Mouse (Mus musculus) splenic B cell, adult 2 months (primary cell): ENCODE measurements around the gene Tmem108.
"Not testable (repeated sequence)": the region's sequence is repeated elsewhere in the genome, so short reads cannot be mapped to it uniquely, and the experiment has no call there.

ENCODE experiments used
- DNase-seq: peaks from one replicate; pipeline ENCODE4 v3.0.0-alpha.2; 2011; ENCODE audit warnings: low read depth, low spot score
- H3K27me3 ChIP-seq: 2 replicates; pipeline ENCODE4 v1.6.1; 2012; ENCODE audit warnings: mild to moderate bottlenecking, low read length, moderate library complexity, mixed read lengths; ENCODE audit not compliant: control insufficient read depth, poor library complexity, insufficient read depth, severe bottlenecking
- H3K36me3 ChIP-seq: 2 replicates; pipeline ENCODE4 v1.6.1; 2012; ENCODE audit warnings: mild to moderate bottlenecking, low read length, moderate library complexity, mixed read lengths; ENCODE audit not compliant: control insufficient read depth, poor library complexity, insufficient read depth, severe bottlenecking

The Tmem108 gene

DNA sequence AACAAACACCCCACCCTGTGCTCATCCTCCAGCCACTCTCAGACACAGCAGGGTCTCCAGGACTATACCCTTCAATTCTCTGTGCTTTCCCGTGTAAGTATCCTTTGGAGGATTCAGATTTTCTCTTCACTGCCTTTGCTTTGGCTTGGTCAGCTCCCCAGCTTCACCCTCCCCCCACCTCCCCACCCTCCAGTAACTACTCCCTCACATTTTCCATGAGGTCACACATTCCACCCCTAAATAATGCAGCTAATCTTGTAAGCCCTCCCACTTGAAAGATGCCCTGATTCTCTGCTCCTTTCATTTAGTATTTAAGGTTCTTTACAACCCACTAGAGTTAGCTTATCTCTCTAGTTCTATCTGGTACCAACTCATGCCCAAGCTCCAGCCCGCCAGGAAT lies 82.4 kb downstream of the Tmem108 start:
- Histone ChIP-seq H3K27me3 (no peaks in the 10 kb centered on the region), H3K36me3 (no peaks in the 10 kb centered on the region)
- peak; percentile 32 for DNase-seq

DNA sequence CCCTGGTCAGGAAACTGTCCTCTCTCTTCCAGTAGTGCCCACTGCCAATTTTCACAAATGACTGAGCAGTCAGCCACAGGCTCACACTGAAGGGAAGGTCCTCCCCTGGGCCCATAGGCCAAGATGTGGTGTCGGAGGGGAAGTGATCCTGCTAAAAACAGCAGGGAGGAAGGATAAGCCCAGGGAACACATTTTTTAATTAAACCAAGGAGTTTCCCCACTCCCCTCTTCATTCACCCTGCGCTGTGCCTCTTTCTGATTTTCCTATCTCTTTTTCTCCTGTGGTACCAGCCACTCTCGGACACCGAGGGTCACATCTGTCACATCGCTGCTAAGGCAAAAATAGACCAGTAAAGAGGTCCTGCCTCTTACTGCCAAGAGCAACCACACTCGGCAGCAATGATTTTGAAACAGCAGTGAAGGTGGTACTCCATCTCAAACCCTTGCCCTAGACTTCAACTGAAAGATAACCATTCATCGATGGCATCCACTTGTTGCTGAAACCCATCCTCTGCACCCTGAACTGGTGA lies 83.0 kb downstream of the Tmem108 start:
- DNase-seq = no peak
- Histone ChIP-seq H3K27me3 (no peaks in the 10 kb centered on the region), H3K36me3 (no peaks in the 10 kb centered on the region)

DNA sequence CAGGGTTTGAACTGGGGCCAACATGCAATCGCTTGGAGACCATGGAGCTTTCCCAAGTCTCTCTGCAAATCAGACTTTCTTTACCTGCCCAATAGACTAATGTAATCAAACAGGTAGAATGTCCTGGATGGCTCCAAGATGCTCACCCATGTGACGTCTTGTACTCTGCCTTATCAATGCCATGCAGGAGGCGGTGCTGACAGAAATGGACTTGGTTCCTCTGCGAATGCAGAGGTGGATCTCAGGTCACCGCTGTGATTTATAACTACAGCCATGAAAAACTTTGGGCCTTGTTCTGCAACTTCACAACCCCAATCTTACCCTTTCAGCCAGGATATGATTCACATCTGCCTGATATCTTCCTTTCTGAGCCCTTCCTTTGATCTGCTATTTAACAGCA lies 83.8 kb downstream of the Tmem108 start:
- Histone ChIP-seq H3K36me3 (no peaks in the 10 kb centered on the region), H3K27me3 (no peaks in the 10 kb centered on the region)
- no peak for DNase-seq

DNA sequence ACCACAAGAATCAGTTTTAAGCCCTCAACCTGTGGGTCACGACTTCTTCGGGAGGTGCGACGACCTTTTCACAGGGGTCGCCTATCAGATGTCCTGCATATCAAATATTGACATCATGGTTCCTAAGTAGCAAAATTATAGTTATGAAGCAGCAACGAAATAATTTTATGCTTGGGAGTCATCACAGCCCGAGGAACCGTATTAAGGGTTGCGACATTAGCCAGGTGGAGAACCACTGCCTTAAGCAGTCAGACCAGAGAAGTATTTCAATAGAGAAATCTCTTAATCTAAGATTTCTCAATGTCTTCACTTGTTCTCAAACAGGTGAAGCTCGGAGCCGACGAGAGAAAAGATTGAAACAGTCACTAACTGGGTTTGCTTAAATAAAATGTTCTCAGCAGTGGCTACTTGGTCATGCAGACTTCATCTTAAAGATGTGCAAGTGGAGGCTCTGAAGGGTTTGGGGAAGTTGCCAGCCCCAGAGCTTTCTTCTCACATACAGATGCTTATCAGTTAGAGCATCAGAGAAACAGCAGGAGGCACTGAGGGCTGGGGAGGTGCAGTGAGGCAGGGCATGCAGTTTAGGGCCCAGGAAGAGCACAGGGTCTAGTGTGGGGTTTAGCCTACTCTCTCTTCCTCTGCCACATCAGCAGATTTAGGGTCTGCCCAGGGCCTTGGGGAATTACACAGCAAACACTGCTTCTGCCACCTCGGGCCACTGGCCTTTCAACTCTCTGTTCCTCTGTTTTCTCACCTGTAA lies 85.7 kb downstream of the Tmem108 start:
- Histone ChIP-seq H3K36me3 (no peaks in the 10 kb centered on the region), H3K27me3 (no peaks in the 10 kb centered on the region)
- peak; percentile 54 for DNase-seq

DNA sequence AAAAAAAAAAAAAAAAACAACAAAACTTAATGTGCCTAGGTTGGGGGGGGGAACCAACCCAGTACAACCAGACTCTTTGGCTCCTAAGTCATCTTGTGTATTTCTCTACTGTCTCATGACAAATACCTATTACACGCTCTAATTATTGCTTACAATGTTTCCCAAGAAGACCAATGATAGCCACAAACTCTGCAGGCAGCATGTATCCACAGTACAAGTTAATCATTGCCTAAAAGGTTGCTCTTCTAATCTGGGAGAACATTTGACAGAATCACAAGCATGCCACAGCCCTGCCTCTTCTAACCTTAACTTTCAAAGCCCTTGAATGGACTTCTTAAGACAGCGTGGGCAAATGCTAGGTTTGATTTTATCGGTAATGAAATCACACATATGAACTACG lies 88.8 kb downstream of the Tmem108 start:
- DNase-seq = no peak
- H3K27me3 ChIP-seq = no peaks in the 10 kb centered on the region
- H3K36me3 ChIP-seq = no peaks in the 10 kb centered on the region

DNA sequence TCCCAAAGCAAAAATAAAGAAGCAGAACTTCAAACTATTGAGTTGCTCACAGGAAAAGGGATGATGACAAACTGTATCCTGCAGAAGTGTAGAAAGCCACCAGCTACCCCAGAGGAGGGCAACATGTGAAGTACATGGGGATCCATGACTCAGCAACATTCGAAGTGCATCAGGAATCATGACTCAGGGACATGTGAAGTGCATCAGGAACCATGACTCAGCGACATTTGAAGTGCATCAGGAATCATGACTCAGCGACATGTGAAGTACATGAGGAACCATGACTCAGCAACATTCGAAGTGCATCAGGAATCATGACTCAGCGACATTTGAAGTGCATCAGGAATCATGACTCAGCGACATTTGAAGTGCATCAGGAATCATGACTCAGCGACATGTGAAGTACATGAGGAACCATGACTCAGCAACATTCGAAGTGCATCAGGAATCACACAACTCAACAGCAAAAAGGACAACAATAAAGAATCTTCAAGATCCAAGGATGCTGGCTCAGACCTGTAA lies 91.0 kb downstream of the Tmem108 start:
- DNase-seq, H3K27me3 ChIP-seq, H3K36me3 ChIP-seq: not testable (repeated sequence)

DNA sequence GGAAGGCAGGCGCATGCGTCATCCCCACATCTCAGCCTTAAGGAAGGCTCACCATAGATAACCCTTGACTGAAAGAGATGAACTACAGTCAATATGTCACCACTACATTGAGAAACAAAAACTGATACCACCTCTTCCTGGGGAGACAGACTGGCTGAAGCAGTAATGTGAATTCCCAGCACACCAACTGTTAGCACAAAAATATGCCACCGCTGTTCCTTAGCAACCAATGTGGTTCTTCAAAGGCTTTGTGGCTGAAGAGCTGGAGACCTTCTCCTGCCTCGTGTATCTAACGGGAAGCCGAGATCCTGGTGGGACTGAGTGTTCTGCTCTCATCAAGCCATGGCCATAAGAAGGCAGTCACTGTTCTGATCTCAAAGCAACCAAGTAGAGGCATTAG lies 92.8 kb downstream of the Tmem108 start:
- Histone ChIP-seq H3K27me3 (no peaks in the 10 kb centered on the region), H3K36me3 (no peaks in the 10 kb centered on the region)
- no peak for DNase-seq

DNA sequence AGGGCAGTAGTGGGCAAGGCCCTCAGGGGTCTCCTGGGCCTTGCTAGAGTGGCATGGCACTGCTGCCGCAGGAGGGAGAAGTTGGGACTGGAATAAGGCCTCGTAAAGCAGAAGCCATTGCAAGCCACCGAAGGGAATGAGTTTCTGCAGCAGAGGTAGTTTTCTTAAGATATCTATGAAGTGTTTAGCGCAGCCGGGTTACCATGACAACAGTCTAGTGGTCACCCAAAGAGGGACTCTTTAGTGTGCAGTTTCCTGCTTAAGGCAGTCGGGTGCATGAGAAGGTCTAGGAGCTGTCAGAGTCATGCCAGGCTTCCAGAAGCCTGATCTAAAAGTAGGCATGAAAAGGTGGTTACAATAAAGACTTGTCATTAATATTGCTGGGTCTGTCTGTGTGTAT lies 95.8 kb downstream of the Tmem108 start:
- Histone ChIP-seq H3K27me3 (no peaks in the 10 kb centered on the region), H3K36me3 (no peaks in the 10 kb centered on the region)
- DNase-seq = no peak

DNA sequence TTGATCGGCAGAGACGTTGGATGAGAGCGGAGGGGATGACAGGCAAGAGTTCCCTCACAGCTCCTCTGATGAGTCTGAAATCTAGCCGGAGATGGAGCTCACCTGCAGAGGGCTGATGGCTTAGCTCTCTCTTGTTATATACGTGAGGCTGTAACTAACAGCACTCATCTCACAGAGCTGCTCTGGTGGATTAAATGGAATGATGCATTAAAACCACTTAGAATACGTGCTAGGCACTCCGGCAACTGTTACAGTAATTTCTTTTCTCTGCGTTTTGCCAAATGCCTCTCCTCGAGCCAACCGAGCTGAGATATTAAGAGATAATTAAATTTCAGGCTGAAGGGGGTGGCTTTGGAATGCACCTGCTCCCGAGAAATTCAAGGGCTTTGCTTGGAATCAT lies 97.5 kb downstream of the Tmem108 start:
- no peak for DNase-seq
- Histone ChIP-seq H3K27me3 (no peaks in the 10 kb centered on the region), H3K36me3 (no peaks in the 10 kb centered on the region)

DNA sequence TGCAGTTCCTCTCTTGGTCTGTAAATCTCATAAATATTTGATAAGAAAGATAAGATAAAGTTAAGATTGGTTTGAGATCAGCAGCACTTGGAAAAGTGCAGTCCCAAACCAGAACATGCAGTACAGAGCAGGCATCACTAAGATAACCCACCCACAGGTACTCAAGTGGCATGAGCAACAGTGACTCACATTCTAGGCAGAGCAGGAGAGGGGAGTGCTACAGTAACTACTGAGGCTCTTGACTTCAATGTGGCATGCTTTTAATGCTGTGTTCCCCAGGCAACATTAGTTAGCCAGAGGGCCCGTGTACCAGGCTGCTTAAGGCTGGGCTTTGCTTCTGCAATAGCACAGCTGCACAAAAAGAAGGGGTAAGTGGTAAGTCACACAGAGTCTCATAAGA lies 99.8 kb downstream of the Tmem108 start:
- DNase-seq = no peak
- no peaks in the 10 kb centered on the region for H3K36me3 ChIP-seq
- no peaks in the 10 kb centered on the region for H3K27me3 ChIP-seq

DNA sequence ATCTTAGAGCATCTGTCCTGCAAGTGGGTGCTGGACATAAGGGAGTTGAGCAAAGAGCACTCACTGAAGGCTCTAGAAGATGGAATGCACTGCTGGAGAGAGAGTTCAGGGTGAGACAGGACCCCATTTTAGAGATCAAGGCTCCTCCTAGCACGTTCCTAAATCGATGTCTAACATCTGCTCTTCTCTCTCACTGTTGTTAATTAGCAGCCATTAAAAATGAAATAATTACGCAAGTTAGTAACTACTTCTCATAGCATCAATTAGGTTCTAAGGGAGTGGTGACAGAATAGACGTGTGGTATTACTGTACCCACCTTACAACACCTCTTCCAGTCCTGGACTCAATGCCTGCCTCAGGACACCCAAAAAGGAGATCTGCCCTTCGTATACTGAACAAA lies 103.7 kb downstream of the Tmem108 start:
- no peak for DNase-seq
- no peaks in the 10 kb centered on the region for H3K27me3 ChIP-seq
- no peaks in the 10 kb centered on the region for H3K36me3 ChIP-seq

DNA sequence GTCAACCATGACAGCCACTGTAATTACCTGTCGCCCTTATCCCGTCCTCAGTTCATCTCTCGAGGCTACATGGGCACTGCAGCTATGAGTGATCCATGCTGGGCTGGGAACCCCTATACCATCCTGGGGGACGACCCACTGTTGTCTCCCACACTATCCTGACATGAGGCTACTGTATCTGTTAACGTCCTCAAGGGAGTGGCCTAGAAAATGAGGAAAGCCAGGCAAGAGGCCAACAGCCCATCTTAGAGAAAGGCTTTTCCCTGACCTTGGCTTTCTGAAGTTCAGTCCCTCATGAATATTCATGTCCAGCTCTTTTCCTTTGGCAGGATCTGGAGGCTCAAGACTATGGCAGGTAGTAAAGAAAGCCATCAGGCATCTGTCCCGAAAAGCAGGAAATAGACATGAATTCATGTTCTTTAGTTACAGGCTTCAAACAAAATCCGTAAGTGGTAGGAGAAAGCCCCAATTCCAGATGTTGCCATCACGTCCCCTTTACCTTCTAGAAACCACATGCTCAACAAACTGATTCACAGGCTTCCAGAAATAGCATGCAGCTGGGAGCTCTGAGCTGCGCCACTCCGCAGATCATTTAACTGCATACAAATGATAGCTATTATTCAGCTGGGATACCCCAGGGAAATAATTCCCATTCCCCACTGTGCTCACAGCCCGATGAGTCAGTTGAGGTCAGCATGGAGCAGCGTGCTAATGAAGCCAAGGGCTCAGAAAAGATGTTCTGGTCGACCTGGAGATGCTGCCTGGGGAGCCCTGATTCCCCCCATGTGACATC lies 104.3 kb downstream of the Tmem108 start:
- DNase-seq = no peak
- H3K27me3 ChIP-seq = no peaks in the 10 kb centered on the region
- H3K36me3 ChIP-seq = no peaks in the 10 kb centered on the region

DNA sequence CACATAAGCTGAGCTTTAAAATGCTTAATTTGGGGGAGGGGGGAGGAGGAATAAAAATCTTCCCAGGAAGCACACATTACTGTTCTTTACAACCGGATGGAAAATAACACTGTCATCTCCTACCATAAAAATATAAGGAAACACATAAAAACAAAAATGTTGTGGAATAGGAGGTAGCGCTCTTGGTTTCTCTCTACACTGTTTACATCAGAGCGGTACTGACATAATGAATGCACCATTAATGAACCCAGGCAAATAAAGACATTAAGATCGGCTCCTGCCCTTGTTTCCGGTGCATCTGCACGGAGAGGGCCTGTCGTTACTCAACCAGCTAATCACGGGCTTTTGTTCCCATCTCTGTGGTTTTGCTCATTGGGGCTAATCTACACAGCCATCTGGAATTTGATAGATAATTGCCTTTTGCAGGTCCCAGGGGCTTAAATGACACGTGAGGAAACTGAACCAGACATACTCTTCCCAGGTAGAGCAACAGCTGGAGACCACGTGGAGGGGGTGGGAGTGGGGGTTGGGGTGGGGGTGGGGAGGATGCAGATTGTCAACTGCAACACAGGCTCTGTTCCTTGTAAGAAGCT lies 107.5 kb downstream of the Tmem108 start:
- DNase-seq = peak; percentile 64
- H3K36me3 ChIP-seq = no peaks in the 10 kb centered on the region
- H3K27me3 ChIP-seq = no peaks in the 10 kb centered on the region

DNA sequence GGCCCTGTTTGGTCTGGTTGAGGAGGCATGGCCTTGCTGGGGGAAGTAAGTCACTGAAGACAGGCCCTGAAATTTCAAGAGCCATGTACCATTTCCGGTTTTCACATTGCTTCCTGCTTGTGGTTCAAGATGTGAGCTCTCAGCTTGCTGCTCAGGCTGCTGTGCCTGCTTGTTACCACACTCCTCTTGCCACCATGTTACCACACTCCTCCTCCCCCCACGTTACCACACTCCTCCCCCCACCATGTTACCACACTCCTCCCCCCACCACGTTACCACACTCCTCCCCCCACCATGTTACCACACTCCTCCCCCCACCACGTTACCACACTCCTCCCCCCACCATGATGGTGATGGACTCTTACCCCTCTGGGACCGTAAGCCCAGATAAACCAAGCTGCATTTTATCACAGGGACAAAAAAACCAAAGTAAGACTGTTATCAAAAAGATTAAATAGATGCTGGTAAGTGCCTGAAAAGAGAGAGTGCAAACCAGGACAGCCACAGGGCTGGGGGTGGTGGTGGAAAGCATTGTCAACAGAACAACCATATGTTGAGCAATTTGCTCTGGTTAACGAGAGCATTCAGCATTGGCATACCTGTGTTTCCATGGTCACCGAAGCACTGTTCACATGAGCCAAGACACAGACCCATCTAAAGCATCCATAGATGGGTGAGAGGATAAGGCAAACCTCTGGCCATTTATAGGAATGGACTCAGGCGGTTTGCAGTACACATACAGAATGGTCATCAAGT lies 109.3 kb downstream of the Tmem108 start:
- H3K36me3 ChIP-seq = no peaks in the 10 kb centered on the region
- peak; percentile 34 for DNase-seq
- no peaks in the 10 kb centered on the region for H3K27me3 ChIP-seq
